Mouse (Mus musculus) G1E (cell line): ENCODE measurements at regions not wholly inside any gene's neighbourhood (a gene's known extent, or its start where the extent isn't known, plus 50 kb on each side); places are given as distances from the start of the nearest gene placed in this dataset.

Source experiments
- CTCF ChIP-seq: IDR thresholded peaks from 2 replicates; pipeline ENCODE4 v1.5.1; 2012; ENCODE audit warnings: low read depth, low read length, inconsistent platforms, mixed read lengths
- TAL1 ChIP-seq: conservative IDR thresholded peaks from 2 replicates; pipeline ENCODE4 v1.6.1; 2012; ENCODE audit warnings: low read depth, low read length, inconsistent platforms, mixed read lengths

- TF ChIP-seq CTCF (no peak), TAL1 (no peak)
These were observed 581.2 kb upstream of the Nr5a2 start for GRCm38 (mm10) chr1:137541453-137541852.
